Mouse (Mus musculus): ENCODE data around the gene Ackr4. TPM values are rescaled to one million over a fixed set of nuclear protein-coding genes. Genes with fewer than 3 reads are reported as not detected.

Gene Ackr4
- 1.4 and 1.6 TPM in 2 replicates for polyA plus RNA-seq (2015; fragmentation: Nextera tagmentation; extraction: Ambion mirVana)

GRCm38 (mm10) chr9:104126833-104127232 lies at the start of gene Ackr4:
Gene Ackr4 (minus strand): TSS chr9:104126933.
- no peak for ATAC-seq (ENCODE audit: low FRiP score, low read depth)
- Histone ChIP-seq H3K4me3 (no peak within 1 kb of the TSS), H3K9ac (no peak within 1 kb of the TSS), H3K9me3 (no peaks in the 10 kb centered on the region), H3K27me3 (no peaks in the 10 kb centered on the region), H3K36me3 (no peaks in the 10 kb centered on the region), H3K4me2 (no peak within 1 kb of the TSS), H3K27ac (replicated peaks) (peak within 1 kb of the TSS; percentile 57), H3K4me1 (replicated peaks) (peaks cover 9% of the 10 kb centered on the region)
- 69% methylated on average over 3 of the region's 3 CpGs for WGBS

- Histone ChIP-seq H3K4me1 (replicated peaks) (no peaks in the 10 kb centered on the region), H3K4me2 (no peak overlapping the region), H3K9ac (no peak overlapping the region), H3K9me3 (no peaks in the 10 kb centered on the region), H3K4me3 (no peak overlapping the region), H3K27me3 (no peaks in the 10 kb centered on the region), H3K36me3 (peaks cover 69% of the 10 kb centered on the region), H3K27ac (replicated peaks) (no peak overlapping the region)
- ATAC-seq (ENCODE audit: low FRiP score, low read depth): no peak
- WGBS: 97% methylated on average over 6 of the region's 6 CpGs
These were observed 45.6 kb upstream of the Ackr4 start for GRCm38 (mm10) chr9:104172342-104172741.

- no peak for ATAC-seq (ENCODE audit: low FRiP score, low read depth)
- peaks cover 70% of the 10 kb centered on the region for H3K36me3 ChIP-seq
- H3K4me3 ChIP-seq: no peak overlapping the region
- no peaks in the 10 kb centered on the region for H3K4me1 ChIP-seq (replicated peaks)
- H3K9me3 ChIP-seq: no peaks in the 10 kb centered on the region
- no peak overlapping the region for H3K4me2 ChIP-seq
- H3K27me3 ChIP-seq: no peaks in the 10 kb centered on the region
- no peak overlapping the region for H3K9ac ChIP-seq
- no peak overlapping the region for H3K27ac ChIP-seq (replicated peaks)
- 94% methylated on average over 6 of the region's 6 CpGs for WGBS
These were observed 44.9 kb upstream of the Ackr4 start for GRCm38 (mm10) chr9:104171651-104172050.

- H3K9me3 ChIP-seq: no peaks in the 10 kb centered on the region
- H3K4me1 ChIP-seq (replicated peaks): no peaks in the 10 kb centered on the region
- H3K27ac ChIP-seq (replicated peaks): no peak overlapping the region
- no peaks in the 10 kb centered on the region for H3K27me3 ChIP-seq
- H3K36me3 ChIP-seq: peaks cover 70% of the 10 kb centered on the region
- ATAC-seq (ENCODE audit: low FRiP score, low read depth): no peak
- no peak overlapping the region for H3K9ac ChIP-seq
- H3K4me2 ChIP-seq: no peak overlapping the region
- H3K4me3 ChIP-seq: no peak overlapping the region
- 97% methylated on average over 10 of the region's 10 CpGs for WGBS
These were observed 43.3 kb upstream of the Ackr4 start for GRCm38 (mm10) chr9:104169986-104170385.

GRCm38 (mm10) chr9:104165926-104166325 lies 39.2 kb upstream of the Ackr4 start:
- Histone ChIP-seq H3K27ac (replicated peaks) (no peak overlapping the region), H3K9me3 (no peaks in the 10 kb centered on the region), H3K4me3 (no peak overlapping the region), H3K27me3 (no peaks in the 10 kb centered on the region), H3K4me1 (replicated peaks) (no peaks in the 10 kb centered on the region), H3K9ac (no peak overlapping the region), H3K4me2 (no peak overlapping the region), H3K36me3 (peaks cover 77% of the 10 kb centered on the region)
- 91% methylated on average over 5 of the region's 5 CpGs for WGBS
- no peak for ATAC-seq (ENCODE audit: low FRiP score, low read depth)

- ATAC-seq (ENCODE audit: low FRiP score, low read depth): no peak
- WGBS: 87% methylated on average over 5 of the region's 5 CpGs
- no peaks in the 10 kb centered on the region for H3K27me3 ChIP-seq
These were observed 37.5 kb upstream of the Ackr4 start for GRCm38 (mm10) chr9:104164194-104164593.

GRCm38 (mm10) chr9:104161117-104161516 lies 34.4 kb upstream of the Ackr4 start:
- Histone ChIP-seq H3K4me1 (replicated peaks) (no peaks in the 10 kb centered on the region), H3K36me3 (peaks cover 89% of the 10 kb centered on the region), H3K9me3 (no peaks in the 10 kb centered on the region), H3K27ac (replicated peaks) (no peak overlapping the region), H3K27me3 (no peaks in the 10 kb centered on the region), H3K9ac (no peak overlapping the region), H3K4me2 (no peak overlapping the region), H3K4me3 (no peak overlapping the region)
- no peak for ATAC-seq (ENCODE audit: low FRiP score, low read depth)
- 93% methylated on average over 7 of the region's 7 CpGs for WGBS

More at GRCm38 (mm10) chr9:104164194-104164593, 37.5 kb upstream of the Ackr4 start:
- H3K9ac ChIP-seq: no peak overlapping the region
- no peak overlapping the region for H3K27ac ChIP-seq (replicated peaks)
- H3K4me1 ChIP-seq (replicated peaks): no peaks in the 10 kb centered on the region
- H3K4me2 ChIP-seq: no peak overlapping the region
- no peak overlapping the region for H3K4me3 ChIP-seq
- peaks cover 82% of the 10 kb centered on the region for H3K36me3 ChIP-seq
- no peaks in the 10 kb centered on the region for H3K9me3 ChIP-seq

- no peak overlapping the region for H3K4me2 ChIP-seq
- no peak overlapping the region for H3K27ac ChIP-seq (replicated peaks)
- no peak for ATAC-seq (ENCODE audit: low FRiP score, low read depth)
- H3K27me3 ChIP-seq: no peaks in the 10 kb centered on the region
- H3K4me3 ChIP-seq: no peak overlapping the region
- H3K4me1 ChIP-seq (replicated peaks): no peaks in the 10 kb centered on the region
- 95% methylated on average over 7 of the region's 7 CpGs for WGBS
- no peak overlapping the region for H3K9ac ChIP-seq
- H3K36me3 ChIP-seq: peaks cover 86% of the 10 kb centered on the region
- H3K9me3 ChIP-seq: no peaks in the 10 kb centered on the region
These were observed 30.6 kb upstream of the Ackr4 start for GRCm38 (mm10) chr9:104157291-104157690.

GRCm38 (mm10) chr9:104156506-104156905 lies 29.8 kb upstream of the Ackr4 start:
- Histone ChIP-seq H3K27ac (replicated peaks) (no peak overlapping the region), H3K9me3 (no peaks in the 10 kb centered on the region), H3K4me1 (replicated peaks) (no peaks in the 10 kb centered on the region), H3K36me3 (peaks cover 87% of the 10 kb centered on the region), H3K9ac (no peak overlapping the region), H3K4me2 (no peak overlapping the region), H3K4me3 (no peak overlapping the region), H3K27me3 (no peaks in the 10 kb centered on the region)
- no peak for ATAC-seq (ENCODE audit: low FRiP score, low read depth)
- 97% methylated on average over 8 of the region's 8 CpGs for WGBS

- no peak overlapping the region for H3K9ac ChIP-seq
- no peak overlapping the region for H3K4me3 ChIP-seq
- ATAC-seq (ENCODE audit: low FRiP score, low read depth): no peak
- H3K4me1 ChIP-seq (replicated peaks): no peaks in the 10 kb centered on the region
- H3K27ac ChIP-seq (replicated peaks): no peak overlapping the region
- no peak overlapping the region for H3K4me2 ChIP-seq
- H3K36me3 ChIP-seq: peaks cover 85% of the 10 kb centered on the region
- 97% methylated on average over 14 of the region's 14 CpGs for WGBS
- H3K27me3 ChIP-seq: no peaks in the 10 kb centered on the region
- no peaks in the 10 kb centered on the region for H3K9me3 ChIP-seq
These were observed 28.5 kb upstream of the Ackr4 start for GRCm38 (mm10) chr9:104155100-104155715.

- no peak for ATAC-seq (ENCODE audit: low FRiP score, low read depth)
- Histone ChIP-seq H3K27me3 (no peaks in the 10 kb centered on the region), H3K27ac (replicated peaks) (no peak overlapping the region), H3K4me2 (no peak overlapping the region), H3K4me1 (replicated peaks) (no peaks in the 10 kb centered on the region), H3K36me3 (peaks cover 57% of the 10 kb centered on the region), H3K4me3 (no peak overlapping the region), H3K9me3 (no peaks in the 10 kb centered on the region), H3K9ac (no peak overlapping the region)
- WGBS: 98% methylated on average over 7 of the region's 7 CpGs
These were observed 25.4 kb upstream of the Ackr4 start for GRCm38 (mm10) chr9:104152121-104152520.

- WGBS: 93% methylated on average over 7 of the region's 7 CpGs
- Histone ChIP-seq H3K36me3 (peaks cover 25% of the 10 kb centered on the region), H3K4me1 (replicated peaks) (no peaks in the 10 kb centered on the region), H3K27ac (replicated peaks) (no peak overlapping the region), H3K4me3 (no peak overlapping the region), H3K27me3 (no peaks in the 10 kb centered on the region), H3K9me3 (no peaks in the 10 kb centered on the region), H3K9ac (no peak overlapping the region), H3K4me2 (no peak overlapping the region)
- no peak for ATAC-seq (ENCODE audit: low FRiP score, low read depth)
These were observed 22.2 kb upstream of the Ackr4 start for GRCm38 (mm10) chr9:104148969-104149368.

GRCm38 (mm10) chr9:104146683-104147082 lies 19.9 kb upstream of the Ackr4 start:
- 92% methylated on average over 7 of the region's 7 CpGs for WGBS
- H3K27ac ChIP-seq (replicated peaks): no peak overlapping the region
- H3K4me3 ChIP-seq: no peak overlapping the region
- H3K4me1 ChIP-seq (replicated peaks): no peaks in the 10 kb centered on the region
- H3K27me3 ChIP-seq: no peaks in the 10 kb centered on the region
- H3K4me2 ChIP-seq: no peak overlapping the region
- ATAC-seq (ENCODE audit: low FRiP score, low read depth): no peak
- H3K9me3 ChIP-seq: no peaks in the 10 kb centered on the region
- peaks cover 11% of the 10 kb centered on the region for H3K36me3 ChIP-seq
- H3K9ac ChIP-seq: no peak overlapping the region
